Mouse (Mus musculus): ENCODE measurements around the gene Cfap61. TPM values are rescaled to one million over a fixed set of nuclear protein-coding genes. Genes with fewer than 3 reads are reported as not detected.

Gene Cfap61
- polyA plus RNA-seq, 1 experiment, result 0.33 TPM

- no peak overlapping the region for H3K27ac ChIP-seq (ENCODE audit: insufficient read depth, low read length)
- no peak for TF ChIP-seq POLR2A (IDR thresholded peaks at IDR 0.05; ENCODE audit: low read depth, low read length)
- TF ChIP-seq CTCF (IDR thresholded peaks at IDR 0.05; ENCODE audit: borderline replicate concordance, insufficient read depth, low read length), result no peak
- H3K4me3 ChIP-seq (ENCODE audit: insufficient read depth, low read length), result no peak overlapping the region
- H3K4me1 ChIP-seq (ENCODE audit: control insufficient read depth, insufficient read depth, low read length), result peaks cover 2% of the 10 kb centered on the region; the same call in 1 of the 2 replicates
These were observed 13.9 kb downstream of the Cfap61 start for GRCm38 (mm10) chr2:145948402-145948954.

- no peak overlapping the region for H3K4me3 ChIP-seq (ENCODE audit: insufficient read depth, low read length)
- no peak for TF ChIP-seq POLR2A (IDR thresholded peaks at IDR 0.05; ENCODE audit: low read depth, low read length)
- TF ChIP-seq CTCF (IDR thresholded peaks at IDR 0.05; ENCODE audit: borderline replicate concordance, insufficient read depth, low read length), result no peak
- H3K4me1 ChIP-seq (ENCODE audit: control insufficient read depth, insufficient read depth, low read length), result peaks cover 2% of the 10 kb centered on the region; the same call in 1 of the 2 replicates
- H3K27ac ChIP-seq (ENCODE audit: insufficient read depth, low read length), result no peak overlapping the region
These were observed 15.0 kb downstream of the Cfap61 start for GRCm38 (mm10) chr2:145949475-145950068.

- peaks cover 2% of the 10 kb centered on the region; the same call in 1 of the 2 replicates for H3K4me1 ChIP-seq (ENCODE audit: control insufficient read depth, insufficient read depth, low read length)
These were observed 15.7 kb downstream of the Cfap61 start for GRCm38 (mm10) chr2:145950239-145950638.

GRCm38 (mm10) chr2:145952726-145953125 lies 18.1 kb downstream of the Cfap61 start:
- H3K4me3 ChIP-seq (ENCODE audit: insufficient read depth, low read length), result no peak overlapping the region
- H3K27ac ChIP-seq (ENCODE audit: insufficient read depth, low read length), result no peak overlapping the region
- TF ChIP-seq POLR2A (IDR thresholded peaks at IDR 0.05; ENCODE audit: low read depth, low read length) (no peak), CTCF (IDR thresholded peaks at IDR 0.05; ENCODE audit: borderline replicate concordance, insufficient read depth, low read length) (no peak)
- H3K4me1 ChIP-seq (ENCODE audit: control insufficient read depth, insufficient read depth, low read length), result peaks cover 2% of the 10 kb centered on the region; the same call in 1 of the 2 replicates

More at GRCm38 (mm10) chr2:145950239-145950638, 15.7 kb downstream of the Cfap61 start:
- Histone ChIP-seq H3K4me3 (ENCODE audit: insufficient read depth, low read length) (no peak overlapping the region), H3K27ac (ENCODE audit: insufficient read depth, low read length) (no peak overlapping the region)
- TF ChIP-seq POLR2A (IDR thresholded peaks at IDR 0.05; ENCODE audit: low read depth, low read length) (no peak), CTCF (IDR thresholded peaks at IDR 0.05; ENCODE audit: borderline replicate concordance, insufficient read depth, low read length) (no peak)

GRCm38 (mm10) chr2:145955844-145956243 lies 21.3 kb downstream of the Cfap61 start:
- Histone ChIP-seq H3K4me1 (ENCODE audit: control insufficient read depth, insufficient read depth, low read length) (no peaks in the 10 kb centered on the region), H3K27ac (ENCODE audit: insufficient read depth, low read length) (no peak overlapping the region), H3K4me3 (ENCODE audit: insufficient read depth, low read length) (no peak overlapping the region)
- TF ChIP-seq POLR2A (IDR thresholded peaks at IDR 0.05; ENCODE audit: low read depth, low read length), result no peak
- no peak for TF ChIP-seq CTCF (IDR thresholded peaks at IDR 0.05; ENCODE audit: borderline replicate concordance, insufficient read depth, low read length)

GRCm38 (mm10) chr2:145956318-145956717 lies 21.7 kb downstream of the Cfap61 start:
- TF ChIP-seq POLR2A (IDR thresholded peaks at IDR 0.05; ENCODE audit: low read depth, low read length), result no peak
- no peak for TF ChIP-seq CTCF (IDR thresholded peaks at IDR 0.05; ENCODE audit: borderline replicate concordance, insufficient read depth, low read length)
- no peak overlapping the region for H3K4me3 ChIP-seq (ENCODE audit: insufficient read depth, low read length)
- H3K27ac ChIP-seq (ENCODE audit: insufficient read depth, low read length), result no peak overlapping the region
- H3K4me1 ChIP-seq (ENCODE audit: control insufficient read depth, insufficient read depth, low read length), result no peaks in the 10 kb centered on the region

GRCm38 (mm10) chr2:145957450-145957849 lies 22.9 kb downstream of the Cfap61 start:
- H3K4me1 ChIP-seq (ENCODE audit: control insufficient read depth, insufficient read depth, low read length), result no peaks in the 10 kb centered on the region
- no peak overlapping the region for H3K27ac ChIP-seq (ENCODE audit: insufficient read depth, low read length)
- TF ChIP-seq CTCF (IDR thresholded peaks at IDR 0.05; ENCODE audit: borderline replicate concordance, insufficient read depth, low read length) (no peak), POLR2A (IDR thresholded peaks at IDR 0.05; ENCODE audit: low read depth, low read length) (no peak)
- no peak overlapping the region for H3K4me3 ChIP-seq (ENCODE audit: insufficient read depth, low read length)

- TF ChIP-seq CTCF (IDR thresholded peaks at IDR 0.05; ENCODE audit: borderline replicate concordance, insufficient read depth, low read length) (no peak), POLR2A (IDR thresholded peaks at IDR 0.05; ENCODE audit: low read depth, low read length) (no peak)
- H3K27ac ChIP-seq (ENCODE audit: insufficient read depth, low read length), result no peak overlapping the region
- H3K4me3 ChIP-seq (ENCODE audit: insufficient read depth, low read length), result no peak overlapping the region
- H3K4me1 ChIP-seq (ENCODE audit: control insufficient read depth, insufficient read depth, low read length), result no peaks in the 10 kb centered on the region
These were observed 23.5 kb downstream of the Cfap61 start for GRCm38 (mm10) chr2:145958097-145958496.

GRCm38 (mm10) chr2:145958551-145958950 lies 24.0 kb downstream of the Cfap61 start:
- Histone ChIP-seq H3K27ac (ENCODE audit: insufficient read depth, low read length) (no peak overlapping the region), H3K4me3 (ENCODE audit: insufficient read depth, low read length) (no peak overlapping the region), H3K4me1 (ENCODE audit: control insufficient read depth, insufficient read depth, low read length) (no peaks in the 10 kb centered on the region)
- TF ChIP-seq CTCF (IDR thresholded peaks at IDR 0.05; ENCODE audit: borderline replicate concordance, insufficient read depth, low read length) (no peak), POLR2A (IDR thresholded peaks at IDR 0.05; ENCODE audit: low read depth, low read length) (no peak)

GRCm38 (mm10) chr2:145961861-145962260 lies 27.3 kb downstream of the Cfap61 start:
- Histone ChIP-seq H3K4me1 (ENCODE audit: control insufficient read depth, insufficient read depth, low read length) (no peaks in the 10 kb centered on the region), H3K4me3 (ENCODE audit: insufficient read depth, low read length) (no peak overlapping the region), H3K27ac (ENCODE audit: insufficient read depth, low read length) (no peak overlapping the region)
- TF ChIP-seq POLR2A (IDR thresholded peaks at IDR 0.05; ENCODE audit: low read depth, low read length), result no peak
- no peak for TF ChIP-seq CTCF (IDR thresholded peaks at IDR 0.05; ENCODE audit: borderline replicate concordance, insufficient read depth, low read length)

Measured in embryonic fibroblast, embryonic 13.5 days (primary cell).